Mouse (Mus musculus) limb, embryonic 10.5 days (tissue): ENCODE measurements around the gene Tbx21. TPM values are rescaled to one million over a fixed set of nuclear protein-coding genes. Genes with fewer than 3 reads are reported as not detected.

Experiments used
- DNase-seq: peaks from one replicate; pipeline ENCODE4 v3.0.0-alpha.2; 2017; ENCODE audit warnings: low spot score
- H3K27ac ChIP-seq: fragments of 300-500 bp; sonication (generic); 2 replicates; pipeline ENCODE4 v1.5.1; 2016; ENCODE audit warnings: mild to moderate bottlenecking
- H3K27me3 ChIP-seq: fragments of 300-500 bp; sonication (generic); 2 replicates; pipeline ENCODE4 v1.6.1; 2016; ENCODE audit warnings: low read depth, mild to moderate bottlenecking; ENCODE audit not compliant: poor library complexity, severe bottlenecking
- H3K36me3 ChIP-seq: fragments of 300-500 bp; sonication (generic); 2 replicates; pipeline ENCODE4 v1.6.1; 2016; ENCODE audit warnings: mild to moderate bottlenecking, moderate library complexity
- H3K4me1 ChIP-seq: fragments of 300-500 bp; sonication (generic); 2 replicates; pipeline ENCODE4 v1.6.1; 2016
- H3K4me3 ChIP-seq: fragments of 300-500 bp; sonication (generic); 2 replicates; pipeline ENCODE4 v1.5.1; 2016; ENCODE audit warnings: mild to moderate bottlenecking, moderate library complexity
- H3K9me3 ChIP-seq: fragments of 300-500 bp; sonication (generic); replicated peaks from 2 replicates; pipeline ENCODE4 v1.6.1; 2016; ENCODE audit warnings: mild to moderate bottlenecking
- WGBS: fragments of 180-500 bp; shearing (Covaris S2); methylation state at CpG from one replicate; pipeline ENCODE4 v1.1.7; 2016; 5-methylcytosine and 5-hydroxymethylcytosine counted together
- polyA plus RNA-seq: library from polyadenylated mRNA; unstranded; fragments of >200 nt; fragmentation: Nextera tagmentation; extraction: Ambion mirVana; gene quantifications from 2 replicates; pipeline ENCODE4 v1.2.1, GENCODE M21; 2016

The Tbx21 gene
- polyA plus RNA-seq, 1 experiment from 2014 or later = 0.08 TPM

GRCm38 (mm10) chr11:97145951-97146350 lies 30.8 kb upstream of the Tbx21 start:
- WGBS = 51% methylated on average over 9 of the region's 9 CpGs
- Histone ChIP-seq H3K27me3 (peaks cover 17% of the 10 kb centered on the region), H3K27ac (no peak overlapping the region), H3K9me3 (no peaks in the 10 kb centered on the region), H3K4me3 (no peak overlapping the region), H3K4me1 (peaks cover 76% of the 10 kb centered on the region), H3K36me3 (peaks cover 45% of the 10 kb centered on the region)
- no peak for DNase-seq

- H3K9me3 ChIP-seq = no peaks in the 10 kb centered on the region
- no peak for DNase-seq
- no peak overlapping the region; the same call in 1 of the 2 replicates for H3K27ac ChIP-seq
- H3K4me3 ChIP-seq = no peak overlapping the region
- H3K4me1 ChIP-seq = peaks cover 72% of the 10 kb centered on the region
- 49% methylated on average over 2 of the region's 2 CpGs for WGBS
- H3K27me3 ChIP-seq = peaks cover 24% of the 10 kb centered on the region
- H3K36me3 ChIP-seq = peaks cover 48% of the 10 kb centered on the region
These were observed 30.2 kb upstream of the Tbx21 start for GRCm38 (mm10) chr11:97145320-97145719.

GRCm38 (mm10) chr11:97143196-97143900 lies 28.2 kb upstream of the Tbx21 start:
- no peak for DNase-seq
- Histone ChIP-seq H3K4me1 (peaks cover 65% of the 10 kb centered on the region), H3K27ac (no peak overlapping the region), H3K36me3 (peaks cover 63% of the 10 kb centered on the region), H3K27me3 (peaks cover 43% of the 10 kb centered on the region), H3K9me3 (no peaks in the 10 kb centered on the region), H3K4me3 (no peak overlapping the region)
- WGBS = 71% methylated on average over 9 of the region's 9 CpGs

- Histone ChIP-seq H3K9me3 (no peaks in the 10 kb centered on the region), H3K27me3 (peaks cover 51% of the 10 kb centered on the region), H3K4me1 (peaks cover 61% of the 10 kb centered on the region), H3K27ac (no peak overlapping the region), H3K4me3 (no peak overlapping the region), H3K36me3 (peaks cover 64% of the 10 kb centered on the region)
- WGBS = 74% methylated on average over 8 of the region's 8 CpGs
- DNase-seq = no peak
These were observed 27.1 kb upstream of the Tbx21 start for GRCm38 (mm10) chr11:97142159-97142608.

- Histone ChIP-seq H3K9me3 (no peaks in the 10 kb centered on the region), H3K27me3 (peaks cover 59% of the 10 kb centered on the region), H3K4me1 (peaks cover 50% of the 10 kb centered on the region), H3K4me3 (no peak overlapping the region), H3K27ac (no peak overlapping the region), H3K36me3 (peaks cover 70% of the 10 kb centered on the region)
- no peak for DNase-seq
- 76% methylated on average over 4 of the region's 4 CpGs for WGBS
These were observed 25.7 kb upstream of the Tbx21 start for GRCm38 (mm10) chr11:97140811-97141210.

GRCm38 (mm10) chr11:97139256-97139655 lies 24.1 kb upstream of the Tbx21 start:
- Histone ChIP-seq H3K36me3 (peaks cover 61% of the 10 kb centered on the region), H3K27ac (peak overlapping the region; percentile 78), H3K27me3 (peaks cover 70% of the 10 kb centered on the region), H3K4me3 (peak overlapping the region; percentile 52), H3K4me1 (peaks cover 44% of the 10 kb centered on the region), H3K9me3 (no peaks in the 10 kb centered on the region)
- WGBS = 7% methylated on average over 15 of the region's 15 CpGs
- DNase-seq = no peak

GRCm38 (mm10) chr11:97138554-97139226 lies 23.6 kb upstream of the Tbx21 start:
- WGBS = 7% methylated on average over 69 of the region's 69 CpGs
- peak; percentile 56 for DNase-seq
- Histone ChIP-seq H3K4me1 (peaks cover 44% of the 10 kb centered on the region), H3K9me3 (no peaks in the 10 kb centered on the region), H3K4me3 (peak overlapping the region; percentile 52), H3K27ac (peak overlapping the region; percentile 78), H3K27me3 (peaks cover 76% of the 10 kb centered on the region), H3K36me3 (peaks cover 56% of the 10 kb centered on the region)

GRCm38 (mm10) chr11:97133270-97133669 lies 18.1 kb upstream of the Tbx21 start:
- H3K27me3 ChIP-seq = peaks cover 81% of the 10 kb centered on the region
- no peak overlapping the region for H3K27ac ChIP-seq
- H3K4me1 ChIP-seq = peaks cover 23% of the 10 kb centered on the region
- H3K9me3 ChIP-seq = no peaks in the 10 kb centered on the region
- no peak for DNase-seq
- 48% methylated on average over 5 of the region's 5 CpGs for WGBS
- H3K4me3 ChIP-seq = no peak overlapping the region
- H3K36me3 ChIP-seq = peaks cover 25% of the 10 kb centered on the region

- WGBS = 17% methylated on average over 6 of the region's 6 CpGs
These were observed 17.1 kb upstream of the Tbx21 start for GRCm38 (mm10) chr11:97132185-97132584.

GRCm38 (mm10) chr11:97131683-97132082 lies 16.6 kb upstream of the Tbx21 start:
- H3K27ac ChIP-seq = no peak overlapping the region
- H3K9me3 ChIP-seq = no peaks in the 10 kb centered on the region
- H3K27me3 ChIP-seq = peaks cover 75% of the 10 kb centered on the region
- H3K4me3 ChIP-seq = no peak overlapping the region
- DNase-seq = no peak
- H3K4me1 ChIP-seq = peaks cover 33% of the 10 kb centered on the region
- H3K36me3 ChIP-seq = 0 out of 2 replicates have a peak, but pooled peaks cover 9% of the 10 kb centered on the region
- 82% methylated on average over 2 of the region's 2 CpGs for WGBS

More at GRCm38 (mm10) chr11:97132185-97132584, 17.1 kb upstream of the Tbx21 start:
- Histone ChIP-seq H3K27me3 (peaks cover 80% of the 10 kb centered on the region), H3K4me3 (no peak overlapping the region), H3K27ac (0 out of 2 replicates have a peak overlapping the region, but pooled peaks have one; percentile 4), H3K9me3 (no peaks in the 10 kb centered on the region), H3K36me3 (peaks cover 14% of the 10 kb centered on the region), H3K4me1 (peaks cover 28% of the 10 kb centered on the region)
- no peak for DNase-seq

- Histone ChIP-seq H3K36me3 (no peaks in the 10 kb centered on the region), H3K27me3 (peaks cover 74% of the 10 kb centered on the region), H3K4me3 (no peak overlapping the region), H3K27ac (no peak overlapping the region), H3K9me3 (no peaks in the 10 kb centered on the region), H3K4me1 (peaks cover 45% of the 10 kb centered on the region)
- DNase-seq = no peak
- WGBS = 81% methylated on average over 6 of the region's 7 CpGs
These were observed 15.2 kb upstream of the Tbx21 start for GRCm38 (mm10) chr11:97130318-97130717.

- Histone ChIP-seq H3K4me1 (peaks cover 45% of the 10 kb centered on the region), H3K4me3 (no peak overlapping the region), H3K27me3 (peaks cover 68% of the 10 kb centered on the region), H3K9me3 (no peaks in the 10 kb centered on the region), H3K27ac (no peak overlapping the region), H3K36me3 (no peaks in the 10 kb centered on the region)
- DNase-seq = no peak
- WGBS = 65% methylated on average over 3 of the region's 3 CpGs
These were observed 13.8 kb upstream of the Tbx21 start for GRCm38 (mm10) chr11:97128956-97129355.
